Mouse (Mus musculus) heart, adult 9 months (tissue): ENCODE results near the gene Smchd1.
"Not testable (repeated sequence)": the region's sequence is repeated elsewhere in the genome, so short reads cannot be mapped to it uniquely, and the experiment has no call there.

Source experiments
- DNase-seq, 2 experiments: peaks; one replicate each; pipeline ENCODE4 v3.0.0; 2022; ENCODE audit warnings: low spot score in 2 of 2

Gene Smchd1

GRCm38 (mm10) chr17:71474762-71475704 is at the start of gene Smchd1:
Gene Smchd1, minus strand, starts transcription at chr17:71475343.
- DNase-seq: peak; percentile 95 to 96

GRCm38 (mm10) chr17:71510297-71510696 is 35.2 kb upstream of the Smchd1 start:
- no peak for DNase-seq

GRCm38 (mm10) chr17:71506832-71507231 is 31.7 kb upstream of the Smchd1 start:
- DNase-seq: no peak

- no peak for DNase-seq
These were observed 20.6 kb upstream of the Smchd1 start for GRCm38 (mm10) chr17:71495784-71496183.

- no peak for DNase-seq
These were observed 16.2 kb upstream of the Smchd1 start for GRCm38 (mm10) chr17:71491332-71491686.

GRCm38 (mm10) chr17:71490666-71491331 is 15.7 kb upstream of the Smchd1 start:
- no peak for DNase-seq

GRCm38 (mm10) chr17:71489703-71490461 is 14.7 kb upstream of the Smchd1 start:
- DNase-seq: no peak

- DNase-seq: peak; percentile 39 to 51
These were observed 11.2 kb upstream of the Smchd1 start for GRCm38 (mm10) chr17:71486231-71486851.

GRCm38 (mm10) chr17:71485791-71486230 is 10.7 kb upstream of the Smchd1 start:
- DNase-seq: peak; percentile 56 to 59

GRCm38 (mm10) chr17:71484711-71485110 is 9.6 kb upstream of the Smchd1 start:
- DNase-seq: no peak

GRCm38 (mm10) chr17:71483418-71484060 is 8.4 kb upstream of the Smchd1 start:
- DNase-seq: no peak

- no peak for DNase-seq
These were observed 4.3 kb upstream of the Smchd1 start for GRCm38 (mm10) chr17:71479381-71479901.

- DNase-seq: no peak
These were observed 2.3 kb upstream of the Smchd1 start for GRCm38 (mm10) chr17:71477481-71477880.

GRCm38 (mm10) chr17:71476346-71477020 is 1.3 kb upstream of the Smchd1 start:
- DNase-seq: no peak

GRCm38 (mm10) chr17:71475705-71476089 is 554 bp upstream of the Smchd1 start:
- DNase-seq: peak in 1 of 2 experiments; percentile 67

GRCm38 (mm10) chr17:71474128-71474527 is 1.0 kb downstream of the Smchd1 start:
- no peak for DNase-seq

- DNase-seq: no peak
These were observed 3.9 kb downstream of the Smchd1 start for GRCm38 (mm10) chr17:71471261-71471660.

- DNase-seq: no peak
These were observed 14.8 kb downstream of the Smchd1 start for GRCm38 (mm10) chr17:71460312-71460711.

GRCm38 (mm10) chr17:71459818-71460217 is 15.3 kb downstream of the Smchd1 start, which contains the start of gene Gm4707:
Gene Gm4707, minus strand, starts transcription at chr17:71459918.
- no peak for DNase-seq

GRCm38 (mm10) chr17:71457361-71457760 is 17.8 kb downstream of the Smchd1 start:
- not testable (repeated sequence) for DNase-seq
